Mouse (Mus musculus) monocyte, adult 5-6 weeks (primary cell): Measurements from ENCODE around the gene Cetn4. TPM values are rescaled to one million over a fixed set of nuclear protein-coding genes. Genes with fewer than 3 reads are reported as not detected.

Experiments used
- total RNA-seq: library from RNA; stranded (forward); fragments of 200-1000, 200-491, 200-594 nt; gene quantifications from 3 replicates; pipeline ENCODE4 v1.2.3, GENCODE M21; 2017

The Cetn4 gene
- total RNA-seq, 1 experiment from 2014 or later: not detected

Other genes with a start within 250 kb of the Cetn4 start
- gene Adad1, start 249.2 kb downstream of the Cetn4 start, total RNA-seq: 0.11 TPM in 1 of 3 replicates, not detected in the others
- gene Il2, start 186.7 kb downstream of the Cetn4 start, total RNA-seq: 1.0 TPM in 1 of 3 replicates, not detected in the others
- gene Il21, start 80.1 kb downstream of the Cetn4 start, total RNA-seq: 0.53 TPM in 1 of 3 replicates, not detected in the others
- 1.4 to 4.5 TPM (median 1.9 TPM) in 3 replicates for gene Bbs12, start 154 bp downstream of the Cetn4 start, total RNA-seq
- 0.10 to 0.19 TPM in 2 of 3 replicates, not detected in the other for gene Fgf2, start 35.6 kb upstream of the Cetn4 start, total RNA-seq
- gene Spata5, start 107.2 kb upstream of the Cetn4 start, total RNA-seq: 105 to 136 TPM (median 120 TPM) in 3 replicates
- gene Nudt6, start 107.5 kb upstream of the Cetn4 start, total RNA-seq: 10.5 to 21.5 TPM (median 17.6 TPM) in 3 replicates